Mouse (Mus musculus): ENCODE results near the gene Ehd4. TPM values are rescaled to one million over a fixed set of nuclear protein-coding genes. Genes with fewer than 3 reads are reported as not detected.

The Ehd4 gene
- polyA plus RNA-seq, 1 experiment from 2014 or later = 35.4 TPM

- no peaks in the 10 kb centered on the region for H3K27me3 ChIP-seq (replicated peaks; ENCODE audit: control insufficient read depth, insufficient read depth, low read length)
- H3K36me3 ChIP-seq (ENCODE audit: control insufficient read depth, insufficient read depth, low read length) = peaks cover 5% of the 10 kb centered on the region; the same call in 1 of the 2 replicates
- H3K9me3 ChIP-seq (ENCODE audit: control insufficient read depth, low read length) = no peaks in the 10 kb centered on the region
- H3K27ac ChIP-seq (ENCODE audit: low read depth) = no peak overlapping the region
- DNase-seq (ENCODE audit: low spot score) = no peak
- no peak overlapping the region for H3K4me2 ChIP-seq (ENCODE audit: low read length)
- WGBS = 92% methylated on average over 1 of the region's 1 CpGs
- no peak overlapping the region for H3K4me3 ChIP-seq (ENCODE audit: low read depth, low read length)
- H3K9ac ChIP-seq (ENCODE audit: low read length) = no peak overlapping the region
- no peak for ATAC-seq (replicated peaks; ENCODE audit: low FRiP score, low TSS enrichment, low read depth)
- peaks cover 39% of the 10 kb centered on the region for H3K4me1 ChIP-seq (replicated peaks; ENCODE audit: control insufficient read depth, insufficient read depth, low read length)
These were observed 28.9 kb downstream of the Ehd4 start for GRCm38 (mm10) chr2:120125461-120125860.

DNA sequence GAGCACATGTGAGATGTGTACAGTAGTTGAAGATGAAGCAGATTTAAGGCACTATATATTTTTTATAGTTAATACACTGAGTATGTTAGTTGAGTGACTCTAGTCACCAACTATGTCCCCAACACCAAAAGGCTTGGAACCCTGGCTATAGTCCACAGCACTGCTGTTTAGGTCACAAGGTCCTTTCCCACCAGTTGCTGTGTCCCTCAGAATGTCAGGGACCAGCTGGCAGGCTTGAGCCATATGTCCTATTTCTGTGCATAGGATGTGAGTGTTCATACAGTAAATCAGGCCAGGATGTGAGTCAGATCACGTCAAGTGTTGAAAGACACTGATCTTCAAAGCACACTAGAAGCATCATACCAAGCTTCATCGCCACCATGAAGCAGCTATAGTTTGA, 29.5 kb downstream of the Ehd4 start:
- 73% methylated on average over 2 of the region's 2 CpGs for WGBS
- no peak overlapping the region for H3K27ac ChIP-seq (ENCODE audit: low read depth)
- no peaks in the 10 kb centered on the region for H3K9me3 ChIP-seq (ENCODE audit: control insufficient read depth, low read length)
- H3K4me2 ChIP-seq (ENCODE audit: low read length) = no peak overlapping the region
- H3K27me3 ChIP-seq (replicated peaks; ENCODE audit: control insufficient read depth, insufficient read depth, low read length) = no peaks in the 10 kb centered on the region
- DNase-seq (ENCODE audit: low spot score) (no peak), ATAC-seq (replicated peaks; ENCODE audit: low FRiP score, low TSS enrichment, low read depth) (no peak)
- peaks cover 5% of the 10 kb centered on the region; the same call in 1 of the 2 replicates for H3K36me3 ChIP-seq (ENCODE audit: control insufficient read depth, insufficient read depth, low read length)
- peaks cover 35% of the 10 kb centered on the region for H3K4me1 ChIP-seq (replicated peaks; ENCODE audit: control insufficient read depth, insufficient read depth, low read length)
- H3K9ac ChIP-seq (ENCODE audit: low read length) = no peak overlapping the region
- no peak overlapping the region for H3K4me3 ChIP-seq (ENCODE audit: low read depth, low read length)

GRCm38 (mm10) chr2:120124096-120124495, 30.3 kb downstream of the Ehd4 start:
- Histone ChIP-seq H3K4me1 (replicated peaks; ENCODE audit: control insufficient read depth, insufficient read depth, low read length) (peaks cover 29% of the 10 kb centered on the region), H3K36me3 (ENCODE audit: control insufficient read depth, insufficient read depth, low read length) (peaks cover 5% of the 10 kb centered on the region; the same call in 1 of the 2 replicates), H3K4me3 (ENCODE audit: low read depth, low read length) (no peak overlapping the region), H3K4me2 (ENCODE audit: low read length) (no peak overlapping the region), H3K9me3 (ENCODE audit: control insufficient read depth, low read length) (no peaks in the 10 kb centered on the region), H3K27me3 (replicated peaks; ENCODE audit: control insufficient read depth, insufficient read depth, low read length) (no peaks in the 10 kb centered on the region), H3K9ac (ENCODE audit: low read length) (no peak overlapping the region), H3K27ac (ENCODE audit: low read depth) (no peak overlapping the region)
- ATAC-seq (replicated peaks; ENCODE audit: low FRiP score, low TSS enrichment, low read depth) (no peak), DNase-seq (ENCODE audit: low spot score) (no peak)
- WGBS = 46% methylated on average over 1 of the region's 1 CpGs

DNA sequence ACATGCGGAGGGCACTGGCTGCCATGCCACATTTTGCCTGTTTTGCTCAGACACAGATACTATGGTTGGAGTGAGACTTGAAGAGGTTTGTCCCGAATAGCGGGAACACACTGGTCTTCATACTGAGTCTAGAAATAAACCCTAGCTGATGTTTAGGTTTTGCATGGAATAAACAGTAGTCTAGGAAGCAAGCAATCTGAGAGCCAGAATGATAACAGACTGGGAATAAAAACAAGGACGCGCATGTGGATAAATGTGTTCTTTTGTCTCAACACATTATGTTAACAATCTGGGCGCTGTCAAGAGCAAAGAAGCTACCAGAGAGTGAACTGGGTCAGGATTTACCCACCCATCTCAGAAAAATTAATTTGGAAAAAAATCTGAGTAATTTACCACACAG, 31.4 kb downstream of the Ehd4 start:
- DNase-seq (ENCODE audit: low spot score) (no peak), ATAC-seq (replicated peaks; ENCODE audit: low FRiP score, low TSS enrichment, low read depth) (no peak)
- Histone ChIP-seq H3K27ac (ENCODE audit: low read depth) (no peak overlapping the region), H3K9me3 (ENCODE audit: control insufficient read depth, low read length) (no peaks in the 10 kb centered on the region), H3K4me1 (replicated peaks; ENCODE audit: control insufficient read depth, insufficient read depth, low read length) (peaks cover 18% of the 10 kb centered on the region), H3K27me3 (replicated peaks; ENCODE audit: control insufficient read depth, insufficient read depth, low read length) (no peaks in the 10 kb centered on the region), H3K4me2 (ENCODE audit: low read length) (no peak overlapping the region), H3K4me3 (ENCODE audit: low read depth, low read length) (no peak overlapping the region), H3K36me3 (ENCODE audit: control insufficient read depth, insufficient read depth, low read length) (peaks cover 5% of the 10 kb centered on the region; the same call in 1 of the 2 replicates), H3K9ac (ENCODE audit: low read length) (no peak overlapping the region)
- 70% methylated on average over 6 of the region's 6 CpGs for WGBS

DNA sequence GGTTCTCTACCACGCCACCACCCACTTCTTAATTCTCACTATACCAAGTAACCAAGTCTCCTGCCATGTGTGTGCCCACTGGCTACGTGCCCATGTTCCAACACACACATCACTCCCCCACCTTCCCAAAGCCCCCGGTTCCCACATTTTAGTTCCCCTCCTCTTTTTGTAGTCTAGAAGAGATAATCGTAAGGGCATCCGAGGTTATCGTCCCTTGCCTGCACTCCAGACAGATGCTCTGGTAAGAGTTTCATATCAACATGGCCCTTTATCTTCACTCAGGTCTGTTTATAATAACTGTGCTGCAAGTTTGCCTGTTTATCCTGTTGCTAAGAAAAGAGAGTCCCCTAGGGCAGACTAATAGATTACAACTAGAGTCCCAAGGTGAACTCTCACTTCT, 37.1 kb downstream of the Ehd4 start:
- DNase-seq (ENCODE audit: low spot score) (no peak), ATAC-seq (replicated peaks; ENCODE audit: low FRiP score, low TSS enrichment, low read depth) (no peak)
- H3K36me3 ChIP-seq (ENCODE audit: control insufficient read depth, insufficient read depth, low read length) = no peaks in the 10 kb centered on the region
- 68% methylated on average over 6 of the region's 6 CpGs for WGBS
- no peak overlapping the region for H3K4me2 ChIP-seq (ENCODE audit: low read length)
- peaks cover 6% of the 10 kb centered on the region for H3K4me1 ChIP-seq (replicated peaks; ENCODE audit: control insufficient read depth, insufficient read depth, low read length)
- H3K9me3 ChIP-seq (ENCODE audit: control insufficient read depth, low read length) = no peaks in the 10 kb centered on the region
- no peaks in the 10 kb centered on the region for H3K27me3 ChIP-seq (replicated peaks; ENCODE audit: control insufficient read depth, insufficient read depth, low read length)
- no peak overlapping the region for H3K4me3 ChIP-seq (ENCODE audit: low read depth, low read length)
- no peak overlapping the region for H3K9ac ChIP-seq (ENCODE audit: low read length)
- H3K27ac ChIP-seq (ENCODE audit: low read depth) = no peak overlapping the region

DNA sequence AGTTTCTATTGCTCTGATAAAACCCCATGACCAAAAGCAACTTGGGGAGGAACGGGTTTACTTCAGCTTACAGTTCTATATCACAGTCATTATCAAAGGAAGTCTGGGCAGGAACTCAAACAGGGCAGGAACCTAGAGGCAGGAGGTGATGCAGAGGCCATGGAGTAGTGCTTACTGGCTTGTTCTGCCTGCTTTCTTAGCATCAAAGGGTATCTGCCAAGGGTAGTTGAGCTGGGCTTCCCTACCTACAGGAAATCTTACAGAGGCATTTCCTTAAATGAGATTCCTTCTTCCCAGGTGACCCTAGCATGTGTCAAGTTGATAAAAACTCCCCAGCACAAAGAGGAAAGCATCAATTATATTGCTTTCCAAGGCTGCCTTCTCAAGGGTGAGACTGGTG, 38.0 kb downstream of the Ehd4 start:
- DNase-seq (ENCODE audit: low spot score) (no peak), ATAC-seq (replicated peaks; ENCODE audit: low FRiP score, low TSS enrichment, low read depth) (no peak)
- 68% methylated on average over 1 of the region's 1 CpGs for WGBS
- Histone ChIP-seq H3K9me3 (ENCODE audit: control insufficient read depth, low read length) (no peaks in the 10 kb centered on the region), H3K27me3 (replicated peaks; ENCODE audit: control insufficient read depth, insufficient read depth, low read length) (no peaks in the 10 kb centered on the region), H3K4me1 (replicated peaks; ENCODE audit: control insufficient read depth, insufficient read depth, low read length) (peaks cover 14% of the 10 kb centered on the region), H3K9ac (ENCODE audit: low read length) (no peak overlapping the region), H3K27ac (ENCODE audit: low read depth) (no peak overlapping the region), H3K4me3 (ENCODE audit: low read depth, low read length) (no peak overlapping the region), H3K4me2 (ENCODE audit: low read length) (no peak overlapping the region), H3K36me3 (ENCODE audit: control insufficient read depth, insufficient read depth, low read length) (no peaks in the 10 kb centered on the region)

- Histone ChIP-seq H3K27ac (ENCODE audit: low read depth) (no peak overlapping the region), H3K9me3 (ENCODE audit: control insufficient read depth, low read length) (no peaks in the 10 kb centered on the region), H3K36me3 (ENCODE audit: control insufficient read depth, insufficient read depth, low read length) (no peaks in the 10 kb centered on the region), H3K27me3 (replicated peaks; ENCODE audit: control insufficient read depth, insufficient read depth, low read length) (no peaks in the 10 kb centered on the region), H3K4me1 (replicated peaks; ENCODE audit: control insufficient read depth, insufficient read depth, low read length) (peaks cover 22% of the 10 kb centered on the region), H3K9ac (ENCODE audit: low read length) (no peak overlapping the region), H3K4me2 (ENCODE audit: low read length) (no peak overlapping the region), H3K4me3 (ENCODE audit: low read depth, low read length) (no peak overlapping the region)
- 83% methylated on average over 4 of the region's 4 CpGs for WGBS
- ATAC-seq (replicated peaks; ENCODE audit: low FRiP score, low TSS enrichment, low read depth) (no peak), DNase-seq (ENCODE audit: low spot score) (no peak)
These were observed 39.4 kb downstream of the Ehd4 start for GRCm38 (mm10) chr2:120114977-120115376.

GRCm38 (mm10) chr2:120113963-120114362, 40.4 kb downstream of the Ehd4 start:
- Histone ChIP-seq H3K4me3 (ENCODE audit: low read depth, low read length) (no peak overlapping the region), H3K9ac (ENCODE audit: low read length) (no peak overlapping the region), H3K27ac (ENCODE audit: low read depth) (no peak overlapping the region), H3K4me2 (ENCODE audit: low read length) (no peak overlapping the region), H3K4me1 (replicated peaks; ENCODE audit: control insufficient read depth, insufficient read depth, low read length) (peaks cover 22% of the 10 kb centered on the region), H3K36me3 (ENCODE audit: control insufficient read depth, insufficient read depth, low read length) (no peaks in the 10 kb centered on the region), H3K9me3 (ENCODE audit: control insufficient read depth, low read length) (no peaks in the 10 kb centered on the region), H3K27me3 (replicated peaks; ENCODE audit: control insufficient read depth, insufficient read depth, low read length) (no peaks in the 10 kb centered on the region)
- DNase-seq (ENCODE audit: low spot score) = no peak
- WGBS = 88% methylated on average over 3 of the region's 3 CpGs
- no peak for ATAC-seq (replicated peaks; ENCODE audit: low FRiP score, low TSS enrichment, low read depth)

- Histone ChIP-seq H3K27me3 (replicated peaks; ENCODE audit: control insufficient read depth, insufficient read depth, low read length) (no peaks in the 10 kb centered on the region), H3K9me3 (ENCODE audit: control insufficient read depth, low read length) (no peaks in the 10 kb centered on the region), H3K36me3 (ENCODE audit: control insufficient read depth, insufficient read depth, low read length) (no peaks in the 10 kb centered on the region), H3K4me1 (replicated peaks; ENCODE audit: control insufficient read depth, insufficient read depth, low read length) (peaks cover 22% of the 10 kb centered on the region), H3K9ac (ENCODE audit: low read length) (no peak overlapping the region), H3K27ac (ENCODE audit: low read depth) (no peak overlapping the region), H3K4me3 (ENCODE audit: low read depth, low read length) (no peak overlapping the region), H3K4me2 (ENCODE audit: low read length) (no peak overlapping the region)
- no peak for DNase-seq (ENCODE audit: low spot score)
- WGBS = 78% methylated on average over 6 of the region's 6 CpGs
- ATAC-seq (replicated peaks; ENCODE audit: low FRiP score, low TSS enrichment, low read depth) = no peak
These were observed 40.9 kb downstream of the Ehd4 start for GRCm38 (mm10) chr2:120113476-120113875.

All from intestine, embryonic 14.5 days (tissue).